Mouse (Mus musculus): ENCODE measurements at regions not wholly inside any gene's neighbourhood (a gene's known extent, or its start where the extent isn't known, plus 50 kb on each side); places are given as distances from the start of the nearest gene placed in this dataset.

GRCm38 (mm10) chr9:88037560-88037959 lies 289.4 kb upstream of the Nt5e start:
- TF ChIP-seq CTCF (IDR thresholded peaks at IDR 0.05; ENCODE audit: low read depth, low read length) (no peak), GATA1 (IDR thresholded peaks at IDR 0.05; ENCODE audit: borderline replicate concordance, low read length) (no peak), GATA2 (IDR thresholded peaks at IDR 0.05; ENCODE audit: borderline replicate concordance, low read depth, low read length) (no peak), TAL1 (conservative IDR thresholded peaks at IDR 0.05; ENCODE audit: low read depth, low read length) (no peak), POLR2AphosphoS5 (IDR thresholded peaks at IDR 0.05; ENCODE audit: insufficient replicate concordance, low read depth, low read length) (no peak)
